Mouse (Mus musculus) MN1 (cell line): ENCODE measurements at regions not wholly inside any gene's neighbourhood (a gene's known extent, or its start where the extent isn't known, plus 50 kb on each side); places are given as distances from the start of the nearest gene placed in this dataset.

ENCODE experiments used
- DNase-seq: peaks from one replicate; pipeline ENCODE4 v3.0.0-alpha.2; 2016; ENCODE audit warnings: low spot score

DNA sequence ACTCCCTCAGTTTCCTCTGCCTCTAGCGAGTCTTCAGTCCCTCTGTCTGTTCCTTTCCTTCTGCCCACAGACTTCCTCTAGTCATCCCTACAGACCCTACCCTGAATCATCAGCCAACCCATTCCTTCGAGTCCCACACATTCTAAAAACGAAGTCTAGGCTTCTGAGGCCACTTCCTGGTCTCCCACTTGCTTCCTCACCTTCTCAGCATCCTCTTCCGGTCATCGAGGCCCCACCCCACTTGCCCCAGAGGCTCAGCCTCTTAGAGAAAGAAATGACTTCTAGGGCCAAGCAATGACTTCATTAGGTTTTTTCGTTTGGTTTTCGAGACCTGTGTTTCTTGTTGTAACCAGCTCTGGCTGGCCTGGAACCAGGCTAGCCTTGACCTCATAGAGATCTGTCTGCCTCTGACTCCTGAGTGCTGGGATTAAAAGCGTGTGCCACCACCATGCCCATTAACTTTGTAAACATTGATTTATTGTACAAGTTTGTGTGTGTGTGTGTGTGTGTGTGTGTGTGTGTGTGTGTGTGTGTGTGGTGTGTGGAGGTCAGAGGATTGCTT lies 57.4 kb upstream of the 1600014C23Rik start:
- no peak for DNase-seq

- no peak for DNase-seq
Observed at GRCm38 (mm10) chr17:45789777-45790176, 56.1 kb upstream of the 1600014C23Rik start.

DNA sequence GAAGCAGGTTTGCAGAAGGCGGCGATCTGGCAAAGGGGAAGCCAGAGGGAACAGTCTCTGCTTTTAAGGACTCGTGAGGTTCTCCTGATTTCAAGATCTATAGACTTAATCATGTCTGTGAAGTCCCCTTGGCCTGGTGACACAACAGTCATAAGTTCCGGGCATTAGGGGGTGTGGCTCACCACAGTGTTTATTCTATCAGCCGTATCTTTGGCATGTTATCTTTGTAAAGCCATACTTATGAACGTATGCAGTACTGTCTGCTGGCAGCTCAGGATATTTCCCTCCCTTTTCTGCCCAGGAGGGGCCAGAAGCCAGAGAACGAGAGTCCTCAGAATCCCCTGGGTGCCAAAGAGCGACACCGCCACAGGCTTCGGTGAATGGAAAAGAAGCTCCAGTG lies 51.3 kb upstream of the 1600014C23Rik start:
- no peak for DNase-seq

GRCm38 (mm10) chr17:45784496-45784895 lies 50.9 kb upstream of the 1600014C23Rik start:
- no peak for DNase-seq
